Mouse (Mus musculus) embryonic facial prominence, embryonic 15.5 days (tissue): ENCODE data around the gene Cpsf6. TPM values are rescaled to one million over a fixed set of nuclear protein-coding genes. Genes with fewer than 3 reads are reported as not detected.
"Not testable (repeated sequence)": the region's sequence is repeated elsewhere in the genome, so short reads cannot be mapped to it uniquely, and the experiment has no call there.

Experiments used
- ATAC-seq: fragments of 200-750 bp; cut with Nextera tagmentation; 2 replicates; pipeline ENCODE4 v1.8.0; 2017; ENCODE audit warnings: low read depth, moderate TSS enrichment; ENCODE audit not compliant: insufficient number of reproducible peaks, low FRiP score, low TSS enrichment
- H3K27ac ChIP-seq: fragments of 300-500 bp; sonication (generic); replicated peaks from 2 replicates; pipeline ENCODE4 v1.5.1; 2015; ENCODE audit warnings: mild to moderate bottlenecking, inconsistent platforms
- H3K27me3 ChIP-seq: fragments of 300-500 bp; sonication (generic); 2 replicates; pipeline ENCODE4 v1.6.1; 2015; ENCODE audit warnings: inconsistent platforms
- H3K36me3 ChIP-seq: fragments of 300-500 bp; sonication (generic); 2 replicates; pipeline ENCODE4 v1.6.1; 2015; ENCODE audit warnings: mild to moderate bottlenecking, inconsistent platforms
- H3K4me1 ChIP-seq: fragments of 300-500 bp; sonication (generic); 2 replicates; pipeline ENCODE4 v1.6.1; 2015; ENCODE audit warnings: inconsistent platforms
- H3K4me2 ChIP-seq: fragments of 300-500 bp; sonication (generic); replicated peaks from 2 replicates; pipeline ENCODE4 v1.6.1; 2015; ENCODE audit warnings: mild to moderate bottlenecking, inconsistent platforms
- H3K4me3 ChIP-seq: fragments of 300-500 bp; sonication (generic); replicated peaks from 2 replicates; pipeline ENCODE4 v1.5.1; 2015; ENCODE audit warnings: mild to moderate bottlenecking, inconsistent platforms
- H3K9ac ChIP-seq: fragments of 300-500 bp; sonication (generic); 2 replicates; pipeline ENCODE4 v1.6.1; 2015; ENCODE audit warnings: inconsistent platforms
- H3K9me3 ChIP-seq: fragments of 300-500 bp; sonication (generic); replicated peaks from 2 replicates; pipeline ENCODE4 v1.6.1; 2016; ENCODE audit warnings: inconsistent platforms
- WGBS: fragments of 180-500 bp; shearing (Covaris S2); methylation state at CpG from one replicate; pipeline ENCODE4 v1.1.7; 2015; 5-methylcytosine and 5-hydroxymethylcytosine counted together
- polyA plus RNA-seq: library from polyadenylated mRNA; unstranded; fragments of >200 nt; fragmentation: Nextera tagmentation; extraction: Ambion mirVana; gene quantifications from 2 replicates; pipeline ENCODE4 v1.2.1, GENCODE M21; 2015

Gene Cpsf6
- polyA plus RNA-seq, 1 experiment from 2014 or later: 124 TPM

- Histone ChIP-seq H3K9me3 (no peaks in the 10 kb centered on the region), H3K27ac (no peak overlapping the region), H3K9ac (no peak overlapping the region), H3K4me1 (no peaks in the 10 kb centered on the region), H3K4me2 (no peak overlapping the region), H3K27me3 (no peaks in the 10 kb centered on the region), H3K36me3 (no peaks in the 10 kb centered on the region), H3K4me3 (no peak overlapping the region)
- no peak for ATAC-seq
- WGBS: 81% methylated on average over 1 of the region's 1 CpGs
These were observed 9.5 kb upstream of the Cpsf6 start for GRCm38 (mm10) chr10:117389371-117389740.

- no peaks in the 10 kb centered on the region for H3K9me3 ChIP-seq
- H3K4me1 ChIP-seq: no peaks in the 10 kb centered on the region
- no peak overlapping the region for H3K9ac ChIP-seq
- H3K27me3 ChIP-seq: no peaks in the 10 kb centered on the region
- no peaks in the 10 kb centered on the region for H3K36me3 ChIP-seq
- no peak overlapping the region for H3K27ac ChIP-seq
- H3K4me3 ChIP-seq: no peak overlapping the region
- WGBS: 63% methylated on average over 2 of the region's 2 CpGs
- no peak for ATAC-seq
- no peak overlapping the region for H3K4me2 ChIP-seq
These were observed 9.0 kb upstream of the Cpsf6 start for GRCm38 (mm10) chr10:117388637-117389370.

DNA sequence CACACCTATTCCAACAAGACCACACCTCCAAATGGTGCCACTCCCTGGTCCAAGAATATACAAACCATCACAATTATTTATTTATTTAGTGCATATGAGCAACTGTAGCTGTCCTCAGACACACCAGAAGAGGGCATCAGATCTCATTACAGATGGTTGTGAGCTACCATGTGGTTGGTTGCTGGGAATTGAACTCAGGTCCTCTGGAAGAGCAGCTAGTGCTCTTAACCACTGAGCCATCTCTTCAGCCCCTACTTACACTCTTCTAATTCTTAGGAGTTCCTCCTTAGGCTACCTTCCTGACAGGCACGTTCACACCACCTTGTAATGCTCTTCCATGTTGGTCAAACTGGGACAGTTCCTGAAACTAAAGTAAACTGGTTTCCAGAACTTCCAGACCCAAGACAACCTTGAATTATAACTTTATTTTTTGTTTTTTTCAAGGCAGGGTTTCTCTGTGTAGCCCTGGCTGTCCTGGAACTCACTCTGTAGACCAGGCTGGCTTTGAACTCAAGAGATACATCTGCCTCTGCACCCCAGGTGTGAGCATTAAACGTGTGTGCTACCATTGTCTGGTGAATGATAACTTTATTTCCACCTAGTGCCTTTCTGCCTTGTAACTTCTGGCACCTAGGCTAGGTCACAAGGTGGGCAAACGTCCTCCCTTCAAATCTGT is 8.3 kb upstream of the Cpsf6 start:
- not testable (repeated sequence) for ATAC-seq, H3K9me3 ChIP-seq, H3K36me3 ChIP-seq, H3K9ac ChIP-seq, H3K4me1 ChIP-seq, H3K4me2 ChIP-seq, H3K27me3 ChIP-seq, H3K4me3 ChIP-seq, H3K27ac ChIP-seq
- WGBS: 60% methylated on average over 3 of the region's 3 CpGs

DNA sequence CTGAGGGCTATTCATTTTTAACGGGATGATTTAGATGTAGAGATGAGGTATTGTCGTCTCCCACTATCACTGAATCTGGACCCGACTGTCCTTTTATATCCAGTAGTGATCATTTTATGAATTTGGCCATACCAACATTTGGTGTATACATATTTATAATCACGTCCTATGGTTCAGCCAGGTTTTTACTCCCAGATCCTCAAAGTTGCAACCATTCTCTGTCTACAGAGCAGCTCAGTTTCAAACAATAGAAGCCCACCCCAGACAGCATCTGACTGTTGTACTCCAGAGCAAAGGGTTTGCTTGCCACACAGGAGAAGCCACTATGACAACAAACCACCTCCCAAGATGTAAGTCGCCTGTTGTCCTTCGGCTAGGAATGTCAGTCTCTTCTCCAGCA is 7.2 kb upstream of the Cpsf6 start:
- no peaks in the 10 kb centered on the region for H3K36me3 ChIP-seq
- ATAC-seq: no peak

GRCm38 (mm10) chr10:117386261-117386660 is 6.4 kb upstream of the Cpsf6 start:
- H3K4me3 ChIP-seq: no peak overlapping the region
- ATAC-seq: no peak
- H3K4me1 ChIP-seq: no peaks in the 10 kb centered on the region
- H3K4me2 ChIP-seq: no peak overlapping the region
- no peaks in the 10 kb centered on the region for H3K9me3 ChIP-seq
- H3K9ac ChIP-seq: no peak overlapping the region
- no peaks in the 10 kb centered on the region for H3K36me3 ChIP-seq
- no peak overlapping the region for H3K27ac ChIP-seq
- 97% methylated on average over 1 of the region's 1 CpGs for WGBS
- no peaks in the 10 kb centered on the region for H3K27me3 ChIP-seq

More for the DNA sequence above, 7.2 kb upstream of the Cpsf6 start:
- H3K27ac ChIP-seq: no peak overlapping the region
- no peaks in the 10 kb centered on the region for H3K9me3 ChIP-seq
- H3K4me1 ChIP-seq: no peaks in the 10 kb centered on the region
- H3K27me3 ChIP-seq: no peaks in the 10 kb centered on the region
- no peak overlapping the region for H3K4me3 ChIP-seq
- no peak overlapping the region for H3K9ac ChIP-seq
- 78% methylated on average over 6 of the region's 6 CpGs for WGBS
- no peak overlapping the region for H3K4me2 ChIP-seq

- H3K36me3 ChIP-seq: no peaks in the 10 kb centered on the region
- H3K27ac ChIP-seq: no peak overlapping the region
- no peak for ATAC-seq
- no peaks in the 10 kb centered on the region for H3K27me3 ChIP-seq
- H3K4me1 ChIP-seq: no peaks in the 10 kb centered on the region
- H3K9me3 ChIP-seq: no peaks in the 10 kb centered on the region
- H3K4me3 ChIP-seq: no peak overlapping the region
- H3K4me2 ChIP-seq: no peak overlapping the region
- WGBS: 81% methylated on average over 4 of the region's 4 CpGs
- H3K9ac ChIP-seq: no peak overlapping the region
These were observed 5.6 kb upstream of the Cpsf6 start for GRCm38 (mm10) chr10:117385431-117385830.

DNA sequence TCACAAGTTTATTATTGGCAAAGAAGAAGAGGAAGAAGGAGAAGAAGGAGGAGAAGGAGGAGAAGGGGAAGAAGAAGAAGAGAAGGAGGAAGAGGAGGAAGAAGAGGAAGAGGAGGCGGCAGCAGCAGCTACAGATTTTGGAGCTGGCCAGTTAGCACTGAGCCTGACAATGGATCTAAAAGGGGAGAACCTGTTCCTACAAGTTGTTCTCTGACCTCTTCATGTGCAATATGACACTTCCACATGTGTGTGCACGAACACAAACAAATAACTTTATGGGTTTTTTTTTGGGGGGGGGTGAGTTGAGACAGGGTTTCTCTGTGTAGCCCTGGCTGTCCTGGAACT is 5.2 kb upstream of the Cpsf6 start:
- no peak overlapping the region for H3K4me2 ChIP-seq
- H3K4me3 ChIP-seq: no peak overlapping the region
- no peaks in the 10 kb centered on the region for H3K9me3 ChIP-seq
- no peak overlapping the region for H3K9ac ChIP-seq
- H3K27me3 ChIP-seq: no peaks in the 10 kb centered on the region
- WGBS: 70% methylated on average over 2 of the region's 2 CpGs
- H3K36me3 ChIP-seq: no peaks in the 10 kb centered on the region
- no peak for ATAC-seq
- H3K4me1 ChIP-seq: no peaks in the 10 kb centered on the region
- no peak overlapping the region for H3K27ac ChIP-seq

- H3K36me3 ChIP-seq: no peaks in the 10 kb centered on the region
- H3K4me1 ChIP-seq: no peaks in the 10 kb centered on the region
- no peak for ATAC-seq
- 85% methylated on average over 4 of the region's 4 CpGs for WGBS
- no peak overlapping the region for H3K4me3 ChIP-seq
- no peak overlapping the region for H3K27ac ChIP-seq
- no peak overlapping the region for H3K9ac ChIP-seq
- no peaks in the 10 kb centered on the region for H3K9me3 ChIP-seq
- H3K27me3 ChIP-seq: no peaks in the 10 kb centered on the region
- no peak overlapping the region for H3K4me2 ChIP-seq
These were observed 4.7 kb upstream of the Cpsf6 start for GRCm38 (mm10) chr10:117384386-117385085.

GRCm38 (mm10) chr10:117383941-117384340 is 4.1 kb upstream of the Cpsf6 start:
- H3K4me2 ChIP-seq: no peak overlapping the region
- no peaks in the 10 kb centered on the region for H3K4me1 ChIP-seq
- H3K27me3 ChIP-seq: no peaks in the 10 kb centered on the region
- 67% methylated on average over 6 of the region's 6 CpGs for WGBS
- no peak overlapping the region for H3K27ac ChIP-seq
- ATAC-seq: no peak
- H3K9ac ChIP-seq: no peak overlapping the region
- no peaks in the 10 kb centered on the region for H3K9me3 ChIP-seq
- no peak overlapping the region for H3K4me3 ChIP-seq
- H3K36me3 ChIP-seq: no peaks in the 10 kb centered on the region

GRCm38 (mm10) chr10:117382996-117383550 is 3.3 kb upstream of the Cpsf6 start:
- H3K9me3 ChIP-seq: no peaks in the 10 kb centered on the region
- no peaks in the 10 kb centered on the region for H3K4me1 ChIP-seq
- no peak overlapping the region for H3K27ac ChIP-seq
- H3K4me3 ChIP-seq: no peak overlapping the region
- no peak overlapping the region for H3K9ac ChIP-seq
- 78% methylated on average over 8 of the region's 8 CpGs for WGBS
- no peak overlapping the region for H3K4me2 ChIP-seq
- no peaks in the 10 kb centered on the region for H3K27me3 ChIP-seq
- no peak for ATAC-seq
- H3K36me3 ChIP-seq: no peaks in the 10 kb centered on the region

GRCm38 (mm10) chr10:117382146-117382545 is 2.3 kb upstream of the Cpsf6 start:
- Histone ChIP-seq H3K9ac (no peak overlapping the region), H3K4me2 (no peak overlapping the region), H3K4me3 (no peak overlapping the region), H3K27ac (no peak overlapping the region), H3K4me1 (no peaks in the 10 kb centered on the region), H3K27me3 (no peaks in the 10 kb centered on the region), H3K9me3 (no peaks in the 10 kb centered on the region), H3K36me3 (no peaks in the 10 kb centered on the region)
- ATAC-seq: no peak
- 74% methylated on average over 2 of the region's 2 CpGs for WGBS
